Mouse (Mus musculus) pancreas, adult 10 weeks (tissue): ENCODE measurements around the gene Guf1. TPM values are rescaled to one million over a fixed set of nuclear protein-coding genes. Genes with fewer than 3 reads are reported as not detected.

Experiments used
- polyA plus RNA-seq: library from polyadenylated mRNA; stranded (reverse); fragments of 350-450 nt; fragmentation: Illumina TruSeq; extraction: RNeasy Lipid Tissue Mini Kit (QIAGEN cat#74804); gene quantifications from one replicate; pipeline ENCODE4 v1.2.3, GENCODE M21; 2015; ENCODE audit warnings: low read depth, low replicate concordance; ENCODE audit not compliant: insufficient read depth

The Guf1 gene
- polyA plus RNA-seq, result 5.2 TPM

DNA sequence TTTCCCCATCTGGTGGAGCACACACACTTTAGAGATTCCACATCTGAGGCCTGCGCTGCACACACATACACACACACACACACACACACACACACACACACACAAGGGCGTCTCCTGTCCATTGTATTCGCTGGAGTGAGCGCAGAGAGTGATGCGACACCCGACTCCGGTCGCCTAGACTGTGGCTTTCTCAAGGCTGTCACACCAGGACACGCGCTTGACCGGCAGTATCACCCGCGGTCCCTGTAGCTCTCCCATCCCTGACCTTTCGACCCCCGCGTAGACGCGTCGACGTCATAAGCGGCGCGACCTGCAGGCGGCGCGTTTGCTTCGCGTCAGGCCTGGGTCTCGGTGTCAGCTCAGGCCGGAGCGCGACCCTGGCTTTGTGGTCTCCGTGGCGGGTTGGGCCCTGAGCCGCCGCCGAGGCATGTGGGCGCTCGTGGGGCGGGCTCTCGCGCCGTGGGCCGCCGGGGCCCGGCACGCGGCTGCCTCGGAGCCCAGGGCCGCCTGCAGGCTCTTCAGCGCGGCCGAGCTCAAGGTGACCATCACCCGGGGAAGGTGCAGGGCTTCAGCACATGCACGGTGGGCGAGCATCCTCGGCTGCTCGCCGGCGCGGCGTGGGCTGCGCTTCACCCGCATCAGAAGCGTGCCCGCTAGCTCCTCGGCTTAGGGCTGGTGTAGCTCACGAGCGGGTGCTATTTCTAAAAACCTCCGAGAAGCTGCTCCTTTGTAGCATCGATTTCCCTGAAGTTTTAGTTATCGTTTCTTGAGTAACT is at the start of gene Guf1:
Gene Guf1, plus strand, starts transcription at position 296 of the 776 bp plus-strand sequence.

DNA sequence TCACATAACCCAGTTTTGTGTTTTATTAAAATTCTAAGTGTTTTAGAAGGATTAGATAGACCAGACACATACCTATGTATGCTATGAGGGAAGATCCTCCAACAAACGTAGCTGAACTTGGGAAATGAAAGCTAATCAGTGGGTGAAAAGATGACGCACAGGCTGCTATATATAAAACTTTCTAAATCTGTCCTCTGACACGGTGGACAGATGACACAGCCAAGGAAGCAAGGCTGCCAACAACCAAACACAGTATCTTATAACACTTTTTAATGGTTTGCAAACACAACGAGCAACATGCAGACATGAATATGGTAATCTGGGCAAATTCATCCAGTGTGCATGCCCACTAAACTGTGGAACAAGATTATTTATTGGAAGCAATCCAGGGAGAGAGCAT is 14.2 kb upstream of the Guf1 start, which contains the start of gene Yipf7:
Gene Yipf7, minus strand, starts transcription at position 160 of the 400 bp plus-strand sequence.

DNA sequence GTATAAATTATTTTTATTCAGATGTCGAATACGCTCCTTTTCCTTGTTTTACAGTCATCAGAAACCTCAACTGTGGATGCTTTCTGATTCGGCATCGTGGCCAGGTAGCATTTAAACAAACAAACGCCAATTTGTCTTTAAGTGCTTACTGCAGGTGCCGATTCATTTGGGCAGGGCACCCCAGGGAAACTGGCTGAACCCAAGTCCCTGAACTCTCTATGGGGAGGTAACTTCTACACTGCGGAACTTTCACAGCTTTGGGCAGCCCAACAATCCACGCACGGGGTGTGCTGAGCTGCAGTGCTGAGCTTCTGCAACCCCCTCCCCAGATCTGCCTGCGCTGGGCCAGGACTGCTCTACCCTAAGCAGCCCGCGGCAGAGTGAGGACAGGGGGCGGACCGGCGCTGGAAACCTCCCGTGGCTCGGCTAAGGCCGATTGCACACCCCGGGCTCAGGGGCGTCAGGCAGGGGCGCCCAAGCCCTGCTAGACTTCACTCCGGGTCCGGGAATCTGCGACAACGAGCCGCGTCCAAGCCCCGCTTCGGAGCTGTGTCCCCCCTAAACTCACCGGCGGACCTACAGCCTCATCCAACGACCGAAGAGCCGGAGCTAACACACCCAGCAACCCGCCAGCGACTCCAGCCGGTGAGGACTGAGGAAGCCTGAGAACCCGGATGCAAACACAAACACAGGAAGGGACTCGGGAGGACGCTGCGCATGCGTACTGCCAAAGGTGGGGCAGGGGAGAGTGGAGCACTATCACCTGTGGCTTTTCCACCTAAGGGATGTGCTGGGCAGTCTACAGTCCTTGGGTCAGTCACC is 35.1 kb downstream of the Guf1 start, which contains the start of gene Gnpda2:
Gene Gnpda2, minus strand, starts transcription at position 701 of the 822 bp plus-strand sequence.

Other genes starting within 250 kb of the Guf1 start
- not detected for gene Kctd8, start 215.2 kb upstream of the Guf1 start, polyA plus RNA-seq
- not detected for gene Yipf7, start 14.3 kb upstream of the Guf1 start, polyA plus RNA-seq
- 4.0 TPM for gene Gnpda2, start 35.4 kb downstream of the Guf1 start, polyA plus RNA-seq